Mouse (Mus musculus): ENCODE data around the gene Ica1. TPM values are rescaled to one million over a fixed set of nuclear protein-coding genes. Genes with fewer than 3 reads are reported as not detected.
A peak's percentile ranks its signal among the peaks of the same experiment; 100 is the strongest.

Ica1 gene
- polyA plus RNA-seq, 1 experiment from 2014 or later: 5.6 TPM

GRCm38 (mm10) chr6:8770341-8770740 lies 7.9 kb downstream of the Ica1 start:
- no peaks in the 10 kb centered on the region for H3K27me3 ChIP-seq (ENCODE audit: control insufficient read depth, insufficient read depth, low read depth, low read length)
- 37% methylated on average over 10 of the region's 10 CpGs for WGBS (ENCODE audit: insufficient replicate concordance)
- no peaks in the 10 kb centered on the region for H3K4me1 ChIP-seq (ENCODE audit: control insufficient read depth, low read depth, low read length)
- no peak overlapping the region for H3K27ac ChIP-seq (ENCODE audit: low read length)
- no peak overlapping the region for H3K9ac ChIP-seq (ENCODE audit: low read depth, low read length)
- no peak overlapping the region for H3K4me2 ChIP-seq (ENCODE audit: low read depth, low read length)
- ATAC-seq (ENCODE audit: low read depth): peak; percentile 60
- no peaks in the 10 kb centered on the region for H3K9me3 ChIP-seq (replicated peaks; ENCODE audit: control insufficient read depth, low read length)
- H3K4me3 ChIP-seq (ENCODE audit: low read depth, low read length): no peak overlapping the region
- no peaks in the 10 kb centered on the region for H3K36me3 ChIP-seq (ENCODE audit: control insufficient read depth, insufficient read depth)

- Histone ChIP-seq H3K9ac (ENCODE audit: low read depth, low read length) (no peak overlapping the region), H3K27ac (ENCODE audit: low read length) (no peak overlapping the region), H3K4me1 (ENCODE audit: control insufficient read depth, low read depth, low read length) (no peaks in the 10 kb centered on the region), H3K36me3 (ENCODE audit: control insufficient read depth, insufficient read depth) (no peaks in the 10 kb centered on the region), H3K4me2 (ENCODE audit: low read depth, low read length) (no peak overlapping the region), H3K27me3 (ENCODE audit: control insufficient read depth, insufficient read depth, low read depth, low read length) (no peaks in the 10 kb centered on the region), H3K4me3 (ENCODE audit: low read depth, low read length) (no peak overlapping the region), H3K9me3 (replicated peaks; ENCODE audit: control insufficient read depth, low read length) (no peaks in the 10 kb centered on the region)
- WGBS (ENCODE audit: insufficient replicate concordance): 13% methylated on average over 6 of the region's 6 CpGs
- peak; percentile 69 for ATAC-seq (ENCODE audit: low read depth)
These were observed 8.5 kb downstream of the Ica1 start for GRCm38 (mm10) chr6:8769803-8770202.

- H3K36me3 ChIP-seq (ENCODE audit: control insufficient read depth, insufficient read depth): no peaks in the 10 kb centered on the region
- H3K4me3 ChIP-seq (ENCODE audit: low read depth, low read length): no peak overlapping the region
- no peaks in the 10 kb centered on the region for H3K4me1 ChIP-seq (ENCODE audit: control insufficient read depth, low read depth, low read length)
- ATAC-seq (ENCODE audit: low read depth): no peak
- H3K27ac ChIP-seq (ENCODE audit: low read length): no peak overlapping the region
- H3K9ac ChIP-seq (ENCODE audit: low read depth, low read length): no peak overlapping the region
- 56% methylated on average over 5 of the region's 5 CpGs for WGBS (ENCODE audit: insufficient replicate concordance)
- H3K4me2 ChIP-seq (ENCODE audit: low read depth, low read length): no peak overlapping the region
- H3K27me3 ChIP-seq (ENCODE audit: control insufficient read depth, insufficient read depth, low read depth, low read length): no peaks in the 10 kb centered on the region
- no peaks in the 10 kb centered on the region for H3K9me3 ChIP-seq (replicated peaks; ENCODE audit: control insufficient read depth, low read length)
These were observed 11.6 kb downstream of the Ica1 start for GRCm38 (mm10) chr6:8766652-8767051.

- no peak overlapping the region for H3K4me2 ChIP-seq (ENCODE audit: low read depth, low read length)
- no peaks in the 10 kb centered on the region for H3K27me3 ChIP-seq (ENCODE audit: control insufficient read depth, insufficient read depth, low read depth, low read length)
- no peaks in the 10 kb centered on the region for H3K9me3 ChIP-seq (replicated peaks; ENCODE audit: control insufficient read depth, low read length)
- no peak overlapping the region for H3K27ac ChIP-seq (ENCODE audit: low read length)
- 84% methylated on average over 3 of the region's 3 CpGs for WGBS (ENCODE audit: insufficient replicate concordance)
- no peak overlapping the region for H3K4me3 ChIP-seq (ENCODE audit: low read depth, low read length)
- H3K36me3 ChIP-seq (ENCODE audit: control insufficient read depth, insufficient read depth): no peaks in the 10 kb centered on the region
- no peak for ATAC-seq (ENCODE audit: low read depth)
- H3K4me1 ChIP-seq (ENCODE audit: control insufficient read depth, low read depth, low read length): no peaks in the 10 kb centered on the region
- H3K9ac ChIP-seq (ENCODE audit: low read depth, low read length): no peak overlapping the region
These were observed 12.5 kb downstream of the Ica1 start for GRCm38 (mm10) chr6:8765801-8766200.

- no peaks in the 10 kb centered on the region for H3K9me3 ChIP-seq (replicated peaks; ENCODE audit: control insufficient read depth, low read length)
- no peak overlapping the region for H3K4me3 ChIP-seq (ENCODE audit: low read depth, low read length)
- H3K4me1 ChIP-seq (ENCODE audit: control insufficient read depth, low read depth, low read length): no peaks in the 10 kb centered on the region
- no peak overlapping the region for H3K9ac ChIP-seq (ENCODE audit: low read depth, low read length)
- H3K36me3 ChIP-seq (ENCODE audit: control insufficient read depth, insufficient read depth): no peaks in the 10 kb centered on the region
- no peaks in the 10 kb centered on the region for H3K27me3 ChIP-seq (ENCODE audit: control insufficient read depth, insufficient read depth, low read depth, low read length)
- no peak overlapping the region for H3K4me2 ChIP-seq (ENCODE audit: low read depth, low read length)
- H3K27ac ChIP-seq (ENCODE audit: low read length): no peak overlapping the region
- no peak for ATAC-seq (ENCODE audit: low read depth)
- WGBS (ENCODE audit: insufficient replicate concordance): 52% methylated on average over 1 of the region's 1 CpGs
These were observed 13.2 kb downstream of the Ica1 start for GRCm38 (mm10) chr6:8765064-8765463.

GRCm38 (mm10) chr6:8760708-8761294 lies 17.5 kb downstream of the Ica1 start:
- no peak overlapping the region for H3K4me2 ChIP-seq (ENCODE audit: low read depth, low read length)
- H3K36me3 ChIP-seq (ENCODE audit: control insufficient read depth, insufficient read depth): no peaks in the 10 kb centered on the region
- peaks cover 2% of the 10 kb centered on the region; the same call in 1 of the 2 replicates for H3K4me1 ChIP-seq (ENCODE audit: control insufficient read depth, low read depth, low read length)
- WGBS (ENCODE audit: insufficient replicate concordance): 42% methylated on average over 5 of the region's 5 CpGs
- H3K9me3 ChIP-seq (replicated peaks; ENCODE audit: control insufficient read depth, low read length): no peaks in the 10 kb centered on the region
- H3K4me3 ChIP-seq (ENCODE audit: low read depth, low read length): no peak overlapping the region
- 0 out of 2 replicates have a peak, but pooled peaks have one; percentile 22 for ATAC-seq (ENCODE audit: low read depth)
- H3K27me3 ChIP-seq (ENCODE audit: control insufficient read depth, insufficient read depth, low read depth, low read length): no peaks in the 10 kb centered on the region
- no peak overlapping the region for H3K9ac ChIP-seq (ENCODE audit: low read depth, low read length)
- no peak overlapping the region for H3K27ac ChIP-seq (ENCODE audit: low read length)

GRCm38 (mm10) chr6:8759901-8760300 lies 18.4 kb downstream of the Ica1 start:
- Histone ChIP-seq H3K4me2 (ENCODE audit: low read depth, low read length) (no peak overlapping the region), H3K4me1 (ENCODE audit: control insufficient read depth, low read depth, low read length) (peaks cover 5% of the 10 kb centered on the region), H3K27ac (ENCODE audit: low read length) (no peak overlapping the region), H3K36me3 (ENCODE audit: control insufficient read depth, insufficient read depth) (no peaks in the 10 kb centered on the region), H3K27me3 (ENCODE audit: control insufficient read depth, insufficient read depth, low read depth, low read length) (no peaks in the 10 kb centered on the region), H3K9me3 (replicated peaks; ENCODE audit: control insufficient read depth, low read length) (no peaks in the 10 kb centered on the region), H3K9ac (ENCODE audit: low read depth, low read length) (no peak overlapping the region), H3K4me3 (ENCODE audit: low read depth, low read length) (no peak overlapping the region)
- WGBS (ENCODE audit: insufficient replicate concordance): 77% methylated on average over 1 of the region's 1 CpGs
- ATAC-seq (ENCODE audit: low read depth): no peak

GRCm38 (mm10) chr6:8755760-8756276 lies 22.5 kb downstream of the Ica1 start:
- 25% methylated on average over 8 of the region's 8 CpGs for WGBS (ENCODE audit: insufficient replicate concordance)
- H3K27me3 ChIP-seq (ENCODE audit: control insufficient read depth, insufficient read depth, low read depth, low read length): no peaks in the 10 kb centered on the region
- H3K9me3 ChIP-seq (replicated peaks; ENCODE audit: control insufficient read depth, low read length): no peaks in the 10 kb centered on the region
- peak overlapping the region; percentile 33; the same call in 1 of the 2 replicates for H3K4me2 ChIP-seq (ENCODE audit: low read depth, low read length)
- ATAC-seq (ENCODE audit: low read depth): peak; percentile 90
- H3K27ac ChIP-seq (ENCODE audit: low read length): no peak overlapping the region
- H3K36me3 ChIP-seq (ENCODE audit: control insufficient read depth, insufficient read depth): no peaks in the 10 kb centered on the region
- H3K4me3 ChIP-seq (ENCODE audit: low read depth, low read length): no peak overlapping the region
- H3K4me1 ChIP-seq (ENCODE audit: control insufficient read depth, low read depth, low read length): peaks cover 5% of the 10 kb centered on the region
- no peak overlapping the region for H3K9ac ChIP-seq (ENCODE audit: low read depth, low read length)

GRCm38 (mm10) chr6:8754486-8754885 lies 23.8 kb downstream of the Ica1 start:
- Histone ChIP-seq H3K27me3 (ENCODE audit: control insufficient read depth, insufficient read depth, low read depth, low read length) (no peaks in the 10 kb centered on the region), H3K27ac (ENCODE audit: low read length) (no peak overlapping the region), H3K9me3 (replicated peaks; ENCODE audit: control insufficient read depth, low read length) (no peaks in the 10 kb centered on the region), H3K4me1 (ENCODE audit: control insufficient read depth, low read depth, low read length) (peaks cover 5% of the 10 kb centered on the region), H3K9ac (ENCODE audit: low read depth, low read length) (no peak overlapping the region), H3K4me3 (ENCODE audit: low read depth, low read length) (no peak overlapping the region), H3K36me3 (ENCODE audit: control insufficient read depth, insufficient read depth) (no peaks in the 10 kb centered on the region), H3K4me2 (ENCODE audit: low read depth, low read length) (no peak overlapping the region)
- 51% methylated on average over 5 of the region's 5 CpGs for WGBS (ENCODE audit: insufficient replicate concordance)
- ATAC-seq (ENCODE audit: low read depth): peak; percentile 14; the same call in 1 of the 2 replicates

Measured in liver, embryonic 16.5 days (tissue).